Mouse (Mus musculus): Measurements from ENCODE around the gene Ifitm3. TPM values are rescaled to one million over a fixed set of nuclear protein-coding genes. Genes with fewer than 3 reads are reported as not detected.

The Ifitm3 gene
- polyA plus RNA-seq, 1 experiment from 2014 or later: 36.8 TPM

DNA sequence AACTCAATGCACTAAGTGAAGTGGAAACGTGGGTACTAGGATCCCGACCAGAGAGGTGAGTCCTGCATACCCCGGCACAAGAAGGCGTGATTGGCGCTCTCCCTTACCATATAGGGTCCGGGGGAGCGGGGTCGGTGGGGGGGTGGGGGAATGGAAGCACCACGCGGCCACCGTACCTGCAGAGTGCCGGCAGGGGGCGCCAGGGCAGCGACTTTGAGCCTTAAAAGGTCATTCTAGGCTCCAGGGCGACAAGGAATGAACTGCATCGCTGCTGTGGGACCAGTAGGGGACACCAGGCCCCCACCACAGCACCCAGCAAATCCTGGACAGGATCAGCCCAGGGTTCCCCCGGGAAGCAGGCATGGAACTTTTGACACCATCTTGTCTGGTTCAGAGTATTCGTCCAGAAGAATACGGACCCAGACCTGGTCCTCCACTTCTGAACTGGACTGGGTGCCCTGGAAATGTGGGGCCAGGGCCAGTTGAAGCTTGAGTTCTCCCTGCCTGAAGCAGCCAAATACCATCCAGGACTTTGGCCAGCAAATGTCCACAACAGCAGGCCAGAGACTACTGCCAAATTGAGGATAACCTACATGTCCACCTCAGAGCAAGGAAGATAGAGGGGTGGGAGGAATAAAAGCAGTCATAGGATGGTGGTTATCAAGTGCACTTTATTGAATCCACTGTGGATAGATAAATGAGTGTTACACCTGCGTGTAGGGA lies 1.5 kb downstream of the Ifitm3 start:
- Histone ChIP-seq H3K9me3 (no peaks in the 10 kb centered on the region), H3K27ac (replicated peaks) (no peak overlapping the region), H3K27me3 (no peaks in the 10 kb centered on the region), H3K4me3 (no peak overlapping the region), H3K36me3 (no peaks in the 10 kb centered on the region), H3K4me2 (peak overlapping the region; percentile 37), H3K9ac (no peak overlapping the region), H3K4me1 (replicated peaks) (peaks cover 6% of the 10 kb centered on the region; the same call in 1 of the 2 replicates)
- ATAC-seq (ENCODE audit: low FRiP score, low read depth): 0 out of 2 replicates have a peak, but pooled peaks have one; percentile 34
- 8% methylated on average over 20 of the region's 20 CpGs for WGBS

DNA sequence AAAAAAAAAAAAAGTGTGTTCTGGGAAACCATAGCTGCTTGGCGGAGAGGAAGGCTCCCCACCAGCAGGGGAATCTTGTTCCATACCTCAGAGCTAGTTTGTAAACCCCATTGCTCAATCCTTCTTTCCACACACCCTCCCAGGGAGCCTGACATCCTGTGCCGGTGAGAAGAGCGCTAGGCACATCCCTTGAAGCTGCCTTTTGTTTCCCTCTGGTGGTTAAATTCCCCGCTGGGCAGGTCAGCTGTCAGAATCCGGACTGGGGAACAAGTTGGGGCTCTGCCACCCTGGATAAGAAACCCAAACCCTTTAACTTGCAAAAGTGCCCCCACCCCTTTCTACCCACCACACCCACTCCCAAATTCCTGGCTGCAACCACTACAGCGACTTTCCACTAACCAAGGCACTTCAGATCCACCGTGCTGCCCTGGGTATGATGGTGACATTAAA lies 2.2 kb downstream of the Ifitm3 start:
- Histone ChIP-seq H3K4me3 (no peak overlapping the region), H3K4me2 (peak overlapping the region; percentile 37; the same call in 1 of the 2 replicates), H3K4me1 (replicated peaks) (peaks cover 6% of the 10 kb centered on the region; the same call in 1 of the 2 replicates), H3K27ac (replicated peaks) (no peak overlapping the region), H3K9me3 (no peaks in the 10 kb centered on the region), H3K36me3 (no peaks in the 10 kb centered on the region), H3K9ac (no peak overlapping the region), H3K27me3 (no peaks in the 10 kb centered on the region)
- WGBS: 9% methylated on average over 7 of the region's 7 CpGs
- ATAC-seq (ENCODE audit: low FRiP score, low read depth): no peak

DNA sequence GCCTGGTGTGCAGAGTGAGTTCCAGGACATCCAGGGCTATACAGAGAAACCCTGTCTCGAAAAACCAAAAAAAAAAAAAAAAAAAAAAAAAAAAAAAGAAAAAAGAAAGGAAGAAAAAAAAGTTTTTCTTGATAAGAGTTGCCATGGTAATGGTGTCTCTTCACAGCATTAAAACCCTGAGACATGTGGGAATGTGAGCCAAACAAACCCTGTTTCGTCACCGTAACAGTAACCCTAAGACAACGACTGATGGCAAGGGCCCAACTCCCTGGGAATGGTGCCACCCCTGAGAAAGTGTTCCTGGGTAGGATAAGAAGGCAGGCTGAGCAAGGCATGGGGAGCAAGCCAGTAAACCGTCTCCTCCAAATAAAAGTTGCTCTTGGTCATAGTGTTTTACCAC lies 3.7 kb downstream of the Ifitm3 start:
- 64% methylated on average over 5 of the region's 5 CpGs for WGBS
- Histone ChIP-seq H3K4me2 (no peak overlapping the region), H3K27ac (replicated peaks) (no peak overlapping the region), H3K4me1 (replicated peaks) (peaks cover 6% of the 10 kb centered on the region; the same call in 1 of the 2 replicates), H3K36me3 (no peaks in the 10 kb centered on the region), H3K4me3 (no peak overlapping the region), H3K9ac (no peak overlapping the region), H3K9me3 (no peaks in the 10 kb centered on the region), H3K27me3 (no peaks in the 10 kb centered on the region)
- ATAC-seq (ENCODE audit: low FRiP score, low read depth): no peak

DNA sequence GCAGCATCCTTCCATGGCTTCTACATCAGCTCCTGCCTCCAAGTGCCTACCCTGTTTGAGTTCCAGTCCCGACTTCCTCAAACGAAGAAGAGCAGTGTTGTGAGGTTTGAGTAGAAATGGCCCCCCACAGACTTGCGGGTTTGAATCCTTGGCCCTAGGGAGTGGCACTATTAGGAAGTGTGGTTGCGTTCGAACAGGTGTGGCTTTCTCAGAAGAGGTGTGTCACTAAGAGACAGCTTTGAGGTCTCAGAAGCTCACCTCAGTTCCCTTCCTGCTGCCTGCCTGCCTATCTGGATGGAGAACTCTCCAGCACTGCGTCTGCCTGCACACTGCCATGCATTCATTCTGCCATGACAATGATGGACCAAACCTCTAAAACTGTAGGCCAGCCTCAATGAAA lies 4.1 kb downstream of the Ifitm3 start:
- Histone ChIP-seq H3K4me1 (replicated peaks) (peaks cover 6% of the 10 kb centered on the region; the same call in 1 of the 2 replicates), H3K36me3 (no peaks in the 10 kb centered on the region), H3K27ac (replicated peaks) (no peak overlapping the region), H3K9me3 (no peaks in the 10 kb centered on the region), H3K9ac (no peak overlapping the region), H3K4me2 (no peak overlapping the region), H3K4me3 (no peak overlapping the region), H3K27me3 (no peaks in the 10 kb centered on the region)
- no peak for ATAC-seq (ENCODE audit: low FRiP score, low read depth)
- 87% methylated on average over 6 of the region's 6 CpGs for WGBS

DNA sequence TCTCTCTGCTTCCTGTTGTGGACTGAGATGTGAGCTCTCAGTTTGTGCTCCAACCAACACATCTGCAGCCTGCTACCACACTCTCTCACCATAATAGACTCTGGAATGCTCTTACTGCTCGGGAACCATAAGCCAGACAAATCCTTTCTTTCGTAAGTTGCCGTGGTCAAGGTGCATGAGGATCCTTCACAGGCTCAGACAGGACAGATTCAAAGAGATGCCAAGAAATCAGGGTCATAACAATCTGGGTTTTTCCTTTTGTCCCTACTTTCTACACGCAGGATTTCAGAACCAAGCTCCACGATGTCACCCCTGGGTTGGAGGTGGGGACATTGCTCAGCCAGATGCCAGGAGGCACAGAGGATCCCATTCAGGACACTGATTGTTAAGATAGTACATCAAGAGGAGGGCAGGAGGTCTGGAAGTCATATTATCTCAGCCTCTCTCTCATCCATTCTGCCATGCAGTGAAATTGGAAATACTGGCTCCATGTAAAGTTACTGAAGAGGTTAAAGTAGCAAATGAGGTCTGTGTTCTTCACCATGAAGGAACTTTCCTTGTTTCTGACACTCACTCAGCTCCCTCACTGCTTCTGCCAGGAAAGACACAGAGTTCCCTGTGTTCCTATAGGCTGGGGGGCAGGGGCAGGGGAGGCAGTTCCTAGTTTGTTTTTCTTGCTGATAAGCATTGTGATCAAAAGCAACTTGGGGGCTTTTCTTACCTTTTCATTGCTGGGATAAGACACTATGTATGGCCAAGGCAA lies 7.1 kb downstream of the Ifitm3 start:
- WGBS: 86% methylated on average over 5 of the region's 5 CpGs
- no peaks in the 10 kb centered on the region for H3K27me3 ChIP-seq
- H3K4me2 ChIP-seq: no peak overlapping the region
- ATAC-seq (ENCODE audit: low FRiP score, low read depth): no peak
- H3K9ac ChIP-seq: no peak overlapping the region
- no peaks in the 10 kb centered on the region for H3K36me3 ChIP-seq
- H3K4me1 ChIP-seq (replicated peaks): no peaks in the 10 kb centered on the region
- no peak overlapping the region for H3K27ac ChIP-seq (replicated peaks)
- H3K4me3 ChIP-seq: no peak overlapping the region
- no peaks in the 10 kb centered on the region for H3K9me3 ChIP-seq

DNA sequence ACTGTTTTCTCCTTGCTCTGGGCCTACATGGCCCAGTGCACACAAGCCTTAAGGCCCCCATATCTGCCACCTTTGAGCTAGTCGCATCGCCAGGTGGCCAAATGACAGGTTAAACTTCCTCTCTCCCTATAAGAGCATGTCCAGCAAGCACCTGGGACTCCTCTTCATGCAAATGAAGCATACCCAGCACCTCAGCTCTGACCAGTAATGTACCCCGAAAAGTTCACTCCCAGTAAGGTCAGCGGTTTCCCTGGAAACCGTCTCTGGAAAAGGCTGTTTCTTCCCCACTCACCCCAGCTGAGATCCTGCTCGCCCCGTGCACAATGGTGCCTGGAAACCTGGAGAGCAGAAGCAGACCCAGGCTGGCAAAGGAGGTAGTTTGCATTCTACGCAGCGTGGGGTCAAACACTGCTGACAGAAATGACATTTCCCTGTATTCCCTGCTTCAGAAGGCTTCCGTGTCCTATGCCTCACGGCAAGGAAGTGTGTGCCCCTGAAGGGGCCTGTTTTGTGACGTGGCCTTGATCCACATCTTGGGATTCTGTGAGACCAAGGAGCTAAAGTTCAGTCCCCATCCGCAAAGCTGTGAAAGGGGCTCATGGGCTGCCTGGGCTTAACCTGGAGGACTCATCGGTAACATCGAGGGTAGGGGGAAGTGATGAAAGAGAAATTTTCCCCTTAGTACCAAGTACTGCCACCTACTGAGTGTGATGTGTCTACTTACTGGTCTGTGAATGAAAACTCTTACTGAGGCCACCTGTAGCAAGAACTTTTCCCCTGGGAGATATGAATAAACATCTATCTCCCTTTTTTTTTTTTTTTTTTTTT lies 9.5 kb downstream of the Ifitm3 start:
- no peaks in the 10 kb centered on the region for H3K4me1 ChIP-seq (replicated peaks)
- WGBS: 68% methylated on average over 15 of the region's 15 CpGs
- H3K27me3 ChIP-seq: no peaks in the 10 kb centered on the region
- no peak overlapping the region for H3K9ac ChIP-seq
- no peaks in the 10 kb centered on the region for H3K36me3 ChIP-seq
- ATAC-seq (ENCODE audit: low FRiP score, low read depth): no peak
- H3K27ac ChIP-seq (replicated peaks): no peak overlapping the region
- no peak overlapping the region for H3K4me3 ChIP-seq
- no peaks in the 10 kb centered on the region for H3K9me3 ChIP-seq
- no peak overlapping the region for H3K4me2 ChIP-seq

DNA sequence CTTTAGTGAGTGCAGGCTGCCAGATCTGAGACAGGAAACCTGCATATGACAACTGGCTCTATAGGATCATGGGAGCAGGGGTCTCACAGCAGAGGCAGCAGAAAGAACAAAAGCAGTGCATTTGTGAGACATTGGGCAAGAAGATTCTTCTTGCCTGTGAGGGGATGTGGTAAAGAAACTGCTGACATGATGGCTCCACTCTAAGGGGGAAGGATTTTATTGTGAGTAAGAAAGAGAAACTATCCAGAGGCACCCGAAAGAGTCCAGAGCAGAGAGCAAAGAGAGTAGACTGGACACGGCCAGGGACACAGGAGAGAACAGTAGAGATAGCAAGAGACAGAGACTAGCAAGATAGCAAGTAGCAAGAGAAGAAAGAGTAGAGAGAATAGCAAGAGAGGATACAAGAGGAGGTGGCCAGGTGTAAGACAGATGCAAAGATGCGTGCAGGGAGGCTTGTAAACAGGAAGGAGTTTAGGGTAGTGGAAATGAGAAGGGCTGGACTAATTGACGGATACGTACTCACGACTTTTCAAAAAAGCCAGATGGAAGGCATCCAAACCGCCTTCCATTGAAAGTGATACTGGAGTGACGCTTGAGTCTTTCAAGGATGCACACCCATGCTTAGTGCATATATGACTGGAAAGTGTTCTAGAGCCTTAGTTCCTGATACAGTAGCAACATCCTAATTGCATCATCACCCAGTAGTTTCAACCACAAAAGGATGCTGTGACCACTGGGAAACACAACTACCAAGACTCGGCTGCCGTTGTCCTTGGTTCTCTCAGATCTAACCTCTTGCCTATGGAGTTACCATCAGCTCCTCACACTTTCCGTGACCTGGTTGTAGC lies 11.5 kb downstream of the Ifitm3 start:
- no peak overlapping the region for H3K9ac ChIP-seq
- H3K36me3 ChIP-seq: no peaks in the 10 kb centered on the region
- no peak for ATAC-seq (ENCODE audit: low FRiP score, low read depth)
- WGBS: 91% methylated on average over 11 of the region's 11 CpGs
- H3K4me2 ChIP-seq: no peak overlapping the region
- H3K4me1 ChIP-seq (replicated peaks): no peaks in the 10 kb centered on the region
- H3K4me3 ChIP-seq: no peak overlapping the region
- H3K27me3 ChIP-seq: no peaks in the 10 kb centered on the region
- no peak overlapping the region for H3K27ac ChIP-seq (replicated peaks)
- no peaks in the 10 kb centered on the region for H3K9me3 ChIP-seq

DNA sequence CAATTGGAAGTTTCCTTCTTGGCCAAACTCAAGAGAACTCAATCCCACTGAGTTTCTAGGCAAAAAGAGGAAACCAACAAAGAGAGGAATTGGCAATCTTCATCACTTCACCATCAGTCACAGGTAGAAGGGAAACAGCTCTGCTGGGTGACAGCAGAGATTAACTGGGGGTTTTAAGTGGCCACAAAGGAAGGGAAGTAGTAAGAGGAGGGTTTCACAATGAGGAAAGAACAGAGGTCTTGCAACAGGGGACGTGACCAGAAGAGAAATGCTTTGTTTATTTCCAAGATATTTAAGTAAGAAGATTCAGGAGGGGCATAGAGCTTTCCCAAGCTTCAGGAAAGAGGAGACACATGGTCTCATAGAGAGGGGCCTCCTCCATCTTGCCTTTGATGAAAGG lies 12.8 kb downstream of the Ifitm3 start:
- Histone ChIP-seq H3K4me1 (replicated peaks) (no peaks in the 10 kb centered on the region), H3K36me3 (no peaks in the 10 kb centered on the region), H3K27me3 (no peaks in the 10 kb centered on the region), H3K27ac (replicated peaks) (no peak overlapping the region), H3K9ac (no peak overlapping the region), H3K4me3 (no peak overlapping the region), H3K9me3 (no peaks in the 10 kb centered on the region), H3K4me2 (no peak overlapping the region)
- 73% methylated on average over 1 of the region's 1 CpGs for WGBS
- no peak for ATAC-seq (ENCODE audit: low FRiP score, low read depth)

DNA sequence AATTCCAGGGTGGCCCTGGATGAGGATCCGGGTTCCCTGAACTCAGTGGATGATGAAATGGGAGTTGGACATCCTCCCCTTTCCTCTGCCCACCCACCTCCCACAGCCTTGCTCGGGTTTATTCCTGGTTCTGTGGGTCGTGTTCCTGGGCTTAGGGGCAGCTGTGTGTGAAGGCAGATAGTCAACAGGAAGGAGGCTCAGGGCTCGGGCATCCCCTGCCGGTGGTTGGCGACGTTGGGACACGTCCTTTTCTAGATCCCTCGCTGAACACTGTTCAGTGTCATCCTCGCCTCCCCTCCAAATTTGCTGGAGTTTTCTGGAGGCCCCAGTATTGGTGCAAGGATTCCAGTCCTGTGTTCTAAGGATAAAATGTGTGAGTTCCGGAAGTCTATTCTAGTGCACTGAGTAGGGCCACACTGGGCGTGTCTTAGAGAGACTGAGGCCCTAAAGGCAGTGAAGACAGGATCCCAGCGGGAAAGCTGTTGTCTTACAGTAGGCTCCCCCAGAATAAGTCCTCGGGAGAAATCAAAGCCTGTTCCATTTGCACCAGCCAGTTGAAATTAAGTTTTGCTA lies 19.4 kb downstream of the Ifitm3 start:
- Histone ChIP-seq H3K9me3 (no peaks in the 10 kb centered on the region), H3K4me2 (no peak overlapping the region), H3K27me3 (no peaks in the 10 kb centered on the region), H3K9ac (no peak overlapping the region), H3K36me3 (no peaks in the 10 kb centered on the region), H3K4me3 (no peak overlapping the region), H3K4me1 (replicated peaks) (no peaks in the 10 kb centered on the region), H3K27ac (replicated peaks) (no peak overlapping the region)
- ATAC-seq (ENCODE audit: low FRiP score, low read depth): no peak
- WGBS: 88% methylated on average over 14 of the region's 14 CpGs

DNA sequence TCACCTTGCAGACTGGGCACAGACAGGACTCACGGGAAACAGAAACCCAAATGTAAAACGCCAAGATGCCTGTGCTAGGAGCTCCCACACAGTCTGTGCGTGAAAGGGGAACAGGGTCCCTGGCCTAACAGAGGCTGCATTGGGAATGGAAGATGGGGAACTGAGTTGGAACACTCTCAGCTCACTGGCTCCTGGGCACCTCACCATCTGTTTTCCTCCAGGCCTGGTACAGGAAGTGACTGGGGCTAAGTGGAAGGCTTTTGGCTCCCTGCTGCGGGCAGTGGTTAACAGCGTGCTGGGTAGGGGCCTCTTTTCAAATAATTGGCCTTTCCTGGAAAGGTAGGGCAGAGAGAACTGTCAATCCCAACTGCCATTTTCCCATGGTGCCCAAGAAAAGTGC lies 19.9 kb downstream of the Ifitm3 start:
- no peaks in the 10 kb centered on the region for H3K4me1 ChIP-seq (replicated peaks)
- no peaks in the 10 kb centered on the region for H3K27me3 ChIP-seq
- 70% methylated on average over 5 of the region's 5 CpGs for WGBS
- no peaks in the 10 kb centered on the region for H3K36me3 ChIP-seq
- H3K4me2 ChIP-seq: no peak overlapping the region
- no peak overlapping the region for H3K27ac ChIP-seq (replicated peaks)
- no peak overlapping the region for H3K4me3 ChIP-seq
- H3K9ac ChIP-seq: no peak overlapping the region
- no peak for ATAC-seq (ENCODE audit: low FRiP score, low read depth)
- H3K9me3 ChIP-seq: no peaks in the 10 kb centered on the region

DNA sequence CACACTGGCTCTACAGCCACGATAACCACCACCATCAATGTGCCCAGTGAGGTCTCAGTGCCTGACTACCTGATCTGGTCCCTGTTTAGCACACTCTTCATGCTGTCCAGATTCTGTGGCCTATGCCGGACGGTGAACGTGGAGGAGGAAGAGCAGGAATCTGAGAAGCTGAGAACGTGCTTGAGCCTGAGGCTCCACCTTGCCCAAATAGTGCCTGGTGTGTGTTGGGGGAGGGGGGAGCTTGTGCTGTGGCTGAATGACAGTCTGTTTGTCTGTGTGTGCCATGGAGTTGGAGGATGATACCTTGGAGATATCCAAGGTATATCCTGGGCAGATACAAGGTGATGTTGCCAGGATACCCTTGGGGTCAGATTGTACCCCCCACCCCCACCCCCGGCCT lies 20.4 kb downstream of the Ifitm3 start:
- Histone ChIP-seq H3K36me3 (no peaks in the 10 kb centered on the region), H3K27me3 (no peaks in the 10 kb centered on the region), H3K27ac (replicated peaks) (no peak overlapping the region), H3K9ac (no peak overlapping the region), H3K9me3 (no peaks in the 10 kb centered on the region), H3K4me2 (no peak overlapping the region), H3K4me1 (replicated peaks) (no peaks in the 10 kb centered on the region), H3K4me3 (no peak overlapping the region)
- no peak for ATAC-seq (ENCODE audit: low FRiP score, low read depth)
- 85% methylated on average over 6 of the region's 6 CpGs for WGBS
